Mouse (Mus musculus) 3134 (cell line): ENCODE results near the gene Hoxb2.

Experiments
- DNase-seq: peaks from one replicate; pipeline ENCODE4 v3.0.0-alpha.2; 2011; ENCODE audit warnings: low spot score; ENCODE audit not compliant: insufficient read length; ENCODE audit errors: extremely low read depth

The Hoxb2 gene

DNA sequence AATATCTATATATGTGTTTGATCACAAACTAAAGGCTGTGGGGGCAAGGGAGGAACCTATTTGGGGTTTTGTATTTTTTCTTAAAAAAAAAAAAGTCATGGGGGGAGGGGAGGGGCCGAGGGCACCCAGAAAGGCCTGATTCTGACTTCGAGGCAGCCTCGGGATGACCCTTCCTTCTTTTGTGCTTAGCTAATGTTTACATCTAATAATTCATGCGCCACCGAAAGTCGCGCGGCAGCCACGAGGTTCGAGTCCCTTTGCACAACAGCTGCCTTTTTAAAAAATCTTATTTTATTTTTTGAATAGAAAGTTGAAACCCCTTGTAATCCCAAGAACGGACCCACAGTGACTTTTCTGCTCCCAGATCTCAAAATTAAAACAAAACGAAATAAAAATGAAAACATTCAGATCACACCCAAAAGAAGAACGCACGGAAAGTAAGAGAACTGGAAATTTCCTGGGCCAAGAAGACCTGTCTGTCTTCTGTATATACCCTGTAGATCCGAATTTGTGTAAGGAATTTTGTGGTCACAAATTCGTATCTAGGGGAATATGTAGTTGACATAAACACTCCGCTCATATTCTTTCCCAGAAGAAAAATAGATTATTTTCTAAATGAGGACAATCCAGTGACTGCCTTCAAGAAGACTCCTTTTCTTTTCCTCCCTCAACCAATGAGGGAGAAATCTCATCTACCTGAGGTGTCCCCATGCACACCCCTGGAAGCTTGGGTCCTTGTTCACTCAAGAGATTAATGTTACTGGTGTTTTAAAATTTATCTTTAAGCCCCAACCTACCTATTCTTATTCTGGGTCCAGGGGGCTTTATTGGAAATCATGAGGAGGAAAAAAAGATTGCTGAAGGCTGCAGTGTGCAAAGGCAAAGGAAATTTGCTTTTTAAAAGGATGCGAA is 33.4 kb upstream of the Hoxb2 start:
- DNase-seq = no peak

DNA sequence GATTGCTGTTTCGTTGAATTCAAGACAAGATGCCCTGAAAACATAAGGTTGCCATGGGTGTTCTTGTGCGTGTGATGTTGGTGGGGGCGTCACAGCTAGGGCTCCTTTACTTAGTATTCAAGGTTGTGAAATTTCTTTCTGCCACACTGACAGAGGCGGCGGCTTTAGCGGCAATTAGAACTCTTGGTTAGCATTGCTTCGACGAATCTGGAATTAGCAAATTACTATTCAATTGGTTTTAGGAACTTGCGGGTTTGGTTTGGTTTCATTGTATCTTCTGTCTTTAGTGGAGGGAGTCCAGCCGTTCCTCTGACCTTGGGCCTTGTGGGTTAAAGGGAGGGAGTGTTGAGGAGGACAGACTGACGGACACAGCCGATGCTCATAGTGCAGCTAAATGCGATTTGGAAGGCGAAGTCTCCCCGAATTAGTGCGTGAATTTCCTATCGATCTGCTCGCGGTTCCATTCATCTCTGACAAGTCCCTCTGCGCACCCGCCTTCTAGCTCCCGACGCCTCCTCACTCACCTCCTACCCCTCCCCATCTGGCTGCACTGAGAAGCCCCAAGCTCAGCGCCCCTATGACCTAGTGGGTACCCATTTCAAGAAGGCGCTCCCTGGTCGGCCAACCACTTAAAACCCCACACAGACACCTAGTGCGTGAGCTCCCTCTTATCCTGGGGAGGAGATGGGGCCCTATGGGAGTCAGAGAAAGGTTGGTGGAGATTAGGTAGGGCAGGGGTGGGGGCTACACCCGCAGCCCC is 32.5 kb upstream of the Hoxb2 start, which contains the start of gene Hoxb4:
TSS of gene Hoxb4 (plus strand) at position 660 of the 760 bp plus-strand sequence.
- no peak for DNase-seq

- DNase-seq = peak; percentile 68
Observed at GRCm38 (mm10) chr11:96318368-96319070, 31.8 kb upstream of the Hoxb2 start.

- peak; percentile 53 for DNase-seq
Observed at GRCm38 (mm10) chr11:96319071-96319902, 31.0 kb upstream of the Hoxb2 start.

- peak; percentile 57 for DNase-seq
Observed at GRCm38 (mm10) chr11:96319910-96320309, 30.4 kb upstream of the Hoxb2 start.

GRCm38 (mm10) chr11:96320688-96321087 is 29.6 kb upstream of the Hoxb2 start:
- DNase-seq = no peak

- no peak for DNase-seq
Observed at GRCm38 (mm10) chr11:96321846-96322245, 28.5 kb upstream of the Hoxb2 start.

GRCm38 (mm10) chr11:96322738-96323137 is 27.6 kb upstream of the Hoxb2 start:
- no peak for DNase-seq

GRCm38 (mm10) chr11:96323154-96323553 is 27.2 kb upstream of the Hoxb2 start, which contains the start of gene Hoxb3:
TSS of gene Hoxb3 (plus strand) at chr11:96323326.
- DNase-seq = no peak

DNA sequence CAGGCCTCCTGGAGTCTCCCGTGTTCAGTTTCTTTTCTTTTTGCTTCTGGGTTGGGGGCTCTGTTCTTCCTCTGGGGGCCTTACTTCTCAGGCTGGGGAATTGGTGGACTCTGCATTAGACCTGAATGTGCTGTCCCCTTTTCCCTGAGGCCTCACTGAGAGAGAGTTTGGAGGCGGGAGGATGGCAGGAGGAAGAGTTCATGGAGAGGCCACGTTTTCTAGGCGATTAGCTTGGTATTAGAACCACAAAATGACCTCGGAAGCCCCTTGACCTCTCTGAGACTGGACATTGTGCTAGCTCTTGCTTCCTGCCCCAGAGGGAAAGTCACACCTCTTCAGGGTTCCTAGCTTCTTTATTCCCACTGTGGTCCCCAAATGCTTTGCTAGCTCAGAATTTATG is 26.2 kb upstream of the Hoxb2 start:
- DNase-seq = no peak

GRCm38 (mm10) chr11:96324965-96325364 is 25.4 kb upstream of the Hoxb2 start:
- DNase-seq = no peak

GRCm38 (mm10) chr11:96325747-96326212 is 24.5 kb upstream of the Hoxb2 start:
- no peak for DNase-seq

GRCm38 (mm10) chr11:96326705-96327104 is 23.6 kb upstream of the Hoxb2 start:
- no peak for DNase-seq

GRCm38 (mm10) chr11:96327122-96327521 is 23.2 kb upstream of the Hoxb2 start:
- no peak for DNase-seq

- DNase-seq = no peak
Observed at GRCm38 (mm10) chr11:96327750-96328149, 22.6 kb upstream of the Hoxb2 start.

- DNase-seq = no peak
Observed at GRCm38 (mm10) chr11:96328605-96329004, 21.7 kb upstream of the Hoxb2 start.

- DNase-seq = no peak
Observed at GRCm38 (mm10) chr11:96332105-96332504, 18.2 kb upstream of the Hoxb2 start.

DNA sequence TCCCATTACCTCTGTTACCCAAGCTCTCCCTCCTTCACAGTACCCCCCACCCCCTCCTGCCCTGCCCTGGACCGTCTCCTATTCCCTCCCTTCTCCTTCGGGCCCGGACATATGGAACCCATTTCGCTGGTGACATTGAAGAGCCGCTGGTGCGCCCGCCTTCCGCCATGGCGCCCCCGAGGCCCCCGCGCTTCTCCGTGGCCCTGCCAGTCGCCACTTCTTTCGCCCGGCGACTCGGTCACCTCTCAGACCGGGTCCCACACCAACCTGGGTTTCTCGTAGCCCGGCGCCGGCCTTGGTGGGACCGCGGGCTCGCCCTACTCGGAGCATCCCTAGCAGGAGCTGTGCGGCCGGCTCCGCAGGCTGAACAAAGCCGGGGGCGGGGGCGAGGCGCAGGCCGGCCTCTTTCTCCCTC is 17.7 kb upstream of the Hoxb2 start:
- DNase-seq = no peak

GRCm38 (mm10) chr11:96333241-96334001 is 16.9 kb upstream of the Hoxb2 start:
- no peak for DNase-seq
